21 mouse cellular contexts compared by ENCODE assay signal in genomic region chr15:91544586-91544985, GRCm38 (mm10).
"Had no signal": no experiment of that assay in that cellular context is flagged by ENCODE, and none has a peak within 500 bp of the region (broad histone marks: within the 10 kb centered on the region; RNA-seq: fewer than 3 reads in every experiment).

No protein-coding gene starts in this region.

- H3K27me3 ChIP-seq: liver, embryonic 12.5 days; liver, embryonic 15.5 days; lung, embryonic 15.5 days; megakaryocyte, embryonic 14.5 days; neural tube, embryonic 12.5 days; neural tube, embryonic 15.5 days had no signal

- H3K4me3 ChIP-seq: layer of hippocampus, adult 2 months; liver, embryonic 12.5 days; liver, embryonic 15.5 days; lung, embryonic 15.5 days; megakaryocyte, embryonic 14.5 days; midbrain, embryonic 10.5 days; neural tube, embryonic 12.5 days; neural tube, embryonic 15.5 days had no signal

- H3K36me3 ChIP-seq: liver, embryonic 12.5 days; liver, embryonic 15.5 days; lung, embryonic 15.5 days; midbrain, embryonic 10.5 days; neural tube, embryonic 12.5 days; neural tube, embryonic 15.5 days had no signal

- H3K4me1 ChIP-seq: liver, embryonic 12.5 days; liver, embryonic 15.5 days; lung, embryonic 15.5 days; megakaryocyte, embryonic 14.5 days; midbrain, embryonic 10.5 days; neural tube, embryonic 12.5 days had no signal

- H3K27ac ChIP-seq: kidney, postnatal 0 days; layer of hippocampus, adult 2 months; liver, embryonic 12.5 days; liver, embryonic 15.5 days; lung, embryonic 15.5 days; midbrain, embryonic 10.5 days; neural tube, embryonic 12.5 days; neural tube, embryonic 15.5 days; stomach, postnatal 0 days had no signal

- ATAC-seq: intestine, postnatal 0 days; liver, embryonic 12.5 days had no signal

- H3K4me2 ChIP-seq: liver, embryonic 12.5 days; liver, embryonic 15.5 days; lung, embryonic 15.5 days; neural tube, embryonic 12.5 days; neural tube, embryonic 15.5 days had no signal

- H3K9me3 ChIP-seq: liver, embryonic 12.5 days; liver, embryonic 15.5 days; lung, embryonic 15.5 days; midbrain, embryonic 10.5 days; neural tube, embryonic 12.5 days; neural tube, embryonic 15.5 days had no signal

- H3K9ac ChIP-seq: liver, embryonic 12.5 days; liver, embryonic 15.5 days; lung, embryonic 15.5 days; neural tube, embryonic 12.5 days; neural tube, embryonic 15.5 days had no signal

- DNase-seq: kidney, adult 2 months; kidney, postnatal 25 days; layer of hippocampus, adult 9-11 months; lung, adult 18-20 months; lung, postnatal 10 days; lung, postnatal 36 days; midbrain, embryonic 14.5 days; thymus, adult 2 months; thymus, postnatal 14 days; thymus, postnatal 4 days had no signal
